Mouse (Mus musculus) ES-E14 (cell line): ENCODE measurements around the gene Smim20. TPM values are rescaled to one million over a fixed set of nuclear protein-coding genes. Genes with fewer than 3 reads are reported as not detected.
A peak's percentile ranks its signal among the peaks of the same experiment; 100 is the strongest.

Experiments used
- DNase-seq: peaks from one replicate; pipeline ENCODE4 v3.0.0-alpha.2; 2013; ENCODE audit warnings: low read depth, low spot score
- H3K27ac ChIP-seq: 2 replicates; pipeline ENCODE4 v1.5.1; 2012; ENCODE audit warnings: low read depth, mild to moderate bottlenecking, low read length, moderate library complexity, mixed read lengths; ENCODE audit not compliant: poor library complexity, insufficient read depth, severe bottlenecking
- H3K36me3 ChIP-seq: 2 replicates; pipeline ENCODE4 v1.6.1; 2012; ENCODE audit warnings: mild to moderate bottlenecking, low read length, moderate library complexity, mixed read lengths; ENCODE audit not compliant: control insufficient read depth, poor library complexity, insufficient read depth, severe bottlenecking
- H3K4me1 ChIP-seq, 2 experiments: fragments of 150-350 bp in 1 of 2; sonication (generic) in 1 of 2; 2 replicates each; pipeline ENCODE4 v1.6.1; 2012; ENCODE audit warnings: low read length in 2 of 2, mild to moderate bottlenecking in 1 of 2, mixed read lengths in 1 of 2; ENCODE audit not compliant: control insufficient read depth in 2 of 2, insufficient read depth in 2 of 2, poor library complexity in 1 of 2
- H3K4me3 ChIP-seq, 2 experiments: fragments of 150-350 bp in 1 of 2; sonication (generic) in 1 of 2; 2 replicates each; pipeline ENCODE4 v1.5.1; 2012; ENCODE audit warnings: low read length in 2 of 2, low read depth in 1 of 2, mild to moderate bottlenecking in 1 of 2, mixed read lengths in 1 of 2; ENCODE audit not compliant: insufficient read depth in 1 of 2, poor library complexity in 1 of 2, severe bottlenecking in 1 of 2
- H3K9ac ChIP-seq: 2 replicates; pipeline ENCODE4 v1.6.1; 2012; ENCODE audit warnings: low read depth, mild to moderate bottlenecking, low read length, mixed read lengths; ENCODE audit not compliant: poor library complexity, insufficient read depth, severe bottlenecking
- H3K9me3 ChIP-seq: fragments of 150-350 bp; sonication (generic); 2 replicates; pipeline ENCODE4 v1.6.1; 2012; ENCODE audit warnings: low read depth, mild to moderate bottlenecking, low read length; ENCODE audit not compliant: control insufficient read depth, insufficient read depth
- CHD2 ChIP-seq: IDR thresholded peaks from 2 replicates; pipeline ENCODE4 v1.6.1; 2014; ENCODE audit warnings: mild to moderate bottlenecking, low read depth, low read length, inconsistent platforms
- HCFC1 ChIP-seq: IDR thresholded peaks from 2 replicates; pipeline ENCODE4 v1.6.1; 2012; ENCODE audit warnings: low read length, inconsistent platforms, borderline replicate concordance; ENCODE audit not compliant: insufficient read depth
- MAFK ChIP-seq: IDR thresholded peaks from 2 replicates; pipeline ENCODE4 v1.6.1; 2014; ENCODE audit warnings: mild to moderate bottlenecking, low read depth, low read length, inconsistent platforms; ENCODE audit not compliant: insufficient read depth
- ZC3H11A ChIP-seq: IDR thresholded peaks from 2 replicates; pipeline ENCODE4 v1.6.1; 2012; ENCODE audit warnings: low read depth, mild to moderate bottlenecking, inconsistent platforms, low read length, borderline replicate concordance
- ZNF384 ChIP-seq: IDR thresholded peaks from 2 replicates; pipeline ENCODE4 v1.6.1; 2012; ENCODE audit warnings: low read depth, low read length, inconsistent platforms
- in situ Hi-C, 2 experiments: fragments of 600-800 bp; cut with MboI; formaldehyde crosslinking; loops; one replicate each; pipeline ENCODE4 v1.15.1; 2025; ENCODE audit warnings: low sequenced_read_pairs in 2 of 2, inconsistent platforms in 1 of 2; ENCODE audit not compliant: unreplicated experiment in 2 of 2
- total RNA-seq: library from RNA; depleted of rRNA; stranded (reverse); fragments of 300-350 nt; gene quantifications from 2 replicates; pipeline ENCODE4 v1.2.3, GENCODE M21; 2012

Gene Smim20
- total RNA-seq, 1 experiment: 36.1 TPM

DNA sequence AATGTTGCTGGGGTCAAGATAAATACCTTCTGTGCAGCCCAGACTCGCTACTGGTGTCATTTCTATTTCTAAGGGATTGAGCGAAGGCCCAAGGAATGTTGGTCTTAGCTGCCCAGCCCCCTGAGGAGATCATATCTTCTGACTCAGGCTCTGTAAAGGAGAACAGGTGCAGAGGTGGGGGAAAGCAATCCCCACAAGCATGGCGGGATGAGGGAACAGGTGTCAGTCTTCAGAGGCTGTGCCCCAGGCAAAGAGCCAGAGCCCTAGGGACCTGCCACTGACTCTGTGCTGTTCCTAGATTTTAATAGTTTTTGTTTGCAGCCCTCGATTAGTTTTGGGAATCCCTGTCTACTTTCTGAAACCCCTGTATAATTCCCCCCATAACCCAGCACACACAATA lies 702 bp upstream of the Smim20 start:
- Histone ChIP-seq H3K36me3 (peaks cover 2% of the 10 kb centered on the region; the same call in 1 of the 2 replicates), H3K4me1 (peaks cover 3 to 7% of the 10 kb centered on the region in 2 experiments; a peak in 2 of 4 replicates), H3K27ac (no peak overlapping the region), H3K9me3 (no peaks in the 10 kb centered on the region), H3K9ac (no peak overlapping the region; the same call in 1 of the 2 replicates), H3K4me3 (peak overlapping the region; percentile 26 to 42; a peak in 2 of 4 replicates)
- TF ChIP-seq ZC3H11A: no peak
- no peak for TF ChIP-seq ZNF384
- no peak for TF ChIP-seq CHD2
- TF ChIP-seq HCFC1: no peak
- TF ChIP-seq MAFK: no peak
- no peak for DNase-seq
- in situ Hi-C loops: no loop called here

DNA sequence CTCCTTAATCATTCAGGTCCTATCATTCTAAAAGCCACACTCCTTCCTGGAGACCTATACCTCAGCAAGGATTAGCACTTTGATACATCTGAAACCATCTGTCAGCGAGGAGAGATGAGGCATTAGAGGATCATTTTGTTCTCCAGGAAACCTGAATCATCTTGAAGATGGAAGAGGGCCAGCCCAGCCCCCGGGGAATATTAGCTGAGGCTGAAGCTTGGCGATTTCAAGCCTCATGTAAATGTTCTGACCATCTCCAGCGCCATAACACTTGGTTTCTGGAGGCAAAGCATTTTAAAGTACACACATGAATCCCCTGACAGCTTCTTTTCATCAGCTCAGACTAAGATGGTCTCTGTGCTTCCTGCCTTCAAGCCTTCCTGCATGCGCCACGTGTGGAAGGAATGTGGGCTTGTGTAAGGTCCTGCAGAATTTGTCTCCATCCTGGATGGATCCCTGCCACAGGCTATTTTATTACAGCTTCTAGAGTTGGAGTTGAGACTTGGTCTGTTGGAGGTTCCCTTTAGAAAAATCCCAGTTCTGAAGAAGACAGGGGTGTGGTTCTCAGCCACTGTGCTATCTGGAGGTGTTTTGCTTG lies 1.3 kb downstream of the Smim20 start:
- TF ChIP-seq ZC3H11A (no peak), ZNF384 (no peak), MAFK (no peak), CHD2 (no peak), HCFC1 (no peak)
- peak overlapping the region; percentile 24; the same call in 1 of the 2 replicates for H3K9ac ChIP-seq
- H3K9me3 ChIP-seq: no peaks in the 10 kb centered on the region
- H3K4me1 ChIP-seq: peaks cover 3 to 7% of the 10 kb centered on the region in 2 experiments; a peak in 2 of 4 replicates
- in situ Hi-C loops: no loop called here
- H3K27ac ChIP-seq: no peak overlapping the region
- DNase-seq: no peak
- peak overlapping the region in 1 of 2 experiments; percentile 82; a peak in 2 of 4 replicates for H3K4me3 ChIP-seq
- H3K36me3 ChIP-seq: peaks cover 4% of the 10 kb centered on the region; the same call in 1 of the 2 replicates

DNA sequence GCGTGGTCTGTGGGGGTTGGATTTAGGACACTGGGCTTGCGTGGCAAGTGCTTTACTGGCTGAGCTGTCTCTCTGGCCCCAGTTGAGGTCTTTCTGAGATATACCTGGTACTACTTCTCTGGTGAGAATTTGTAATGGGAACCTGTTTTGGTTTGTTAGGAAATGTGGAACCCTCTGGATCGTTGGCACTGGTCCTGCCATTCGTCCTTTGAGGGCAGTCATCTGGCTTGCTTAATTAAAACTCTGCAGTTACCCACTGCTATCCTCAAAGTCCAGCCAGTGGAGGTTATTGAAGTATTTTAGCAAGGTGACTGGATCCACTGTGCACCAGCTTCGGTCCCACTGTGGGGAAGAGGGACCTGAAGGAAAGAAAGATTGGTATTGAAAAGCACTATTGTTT lies 2.9 kb downstream of the Smim20 start:
- Histone ChIP-seq H3K9me3 (no peaks in the 10 kb centered on the region), H3K4me1 (peaks cover 3 to 7% of the 10 kb centered on the region in 2 experiments; a peak in 2 of 4 replicates), H3K4me3 (no peak overlapping the region), H3K9ac (no peak overlapping the region), H3K27ac (no peak overlapping the region), H3K36me3 (peaks cover 9% of the 10 kb centered on the region; the same call in 1 of the 2 replicates)
- TF ChIP-seq MAFK (no peak), ZNF384 (no peak), ZC3H11A (no peak), HCFC1 (no peak), CHD2 (no peak)
- no peak for DNase-seq
- in situ Hi-C loops: no loop called here

DNA sequence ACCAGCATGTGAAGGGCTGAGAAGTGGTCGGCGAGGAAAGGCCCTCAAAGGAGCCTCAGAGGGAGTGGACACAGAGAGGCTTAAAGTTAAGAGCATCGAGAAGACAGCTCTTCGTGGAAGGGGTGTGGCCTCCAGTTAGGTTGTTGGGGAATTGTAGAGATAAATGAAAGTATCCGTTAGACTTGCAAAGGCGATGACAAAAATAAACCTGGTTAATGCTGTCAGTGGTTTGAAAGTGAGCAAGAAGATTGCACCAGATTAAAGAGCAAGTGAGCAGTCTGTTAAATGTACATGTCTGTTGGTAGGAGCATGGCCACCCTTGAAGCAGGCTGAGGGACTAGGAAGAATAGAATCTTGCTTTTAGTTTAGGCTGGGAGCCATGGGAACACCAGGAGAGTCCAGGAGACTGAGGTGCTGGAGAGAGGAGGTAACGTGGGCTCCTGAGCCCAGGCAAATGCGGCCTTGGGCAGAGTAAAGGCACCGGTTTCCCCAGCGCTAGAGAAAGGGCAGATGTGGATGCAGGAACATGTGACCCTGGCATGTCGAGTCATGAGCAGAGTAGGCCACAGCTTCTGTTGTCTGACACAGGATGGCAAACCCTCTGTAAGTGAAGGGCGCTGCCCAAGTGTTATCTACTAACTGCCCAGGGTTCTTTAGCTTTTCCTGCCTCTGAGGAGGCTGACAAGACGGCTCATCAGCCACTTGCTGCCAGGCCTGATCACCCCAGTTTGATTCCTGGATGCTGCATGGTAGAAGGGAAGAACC lies 4.2 kb downstream of the Smim20 start:
- Histone ChIP-seq H3K9ac (no peak overlapping the region), H3K4me3 (no peak overlapping the region), H3K9me3 (no peaks in the 10 kb centered on the region), H3K4me1 (peaks cover 2 to 7% of the 10 kb centered on the region in 2 experiments; a peak in 2 of 4 replicates), H3K36me3 (peaks cover 9% of the 10 kb centered on the region; the same call in 1 of the 2 replicates), H3K27ac (no peak overlapping the region)
- DNase-seq: no peak
- in situ Hi-C loops: no loop called here
- no peak for TF ChIP-seq CHD2
- no peak for TF ChIP-seq ZC3H11A
- TF ChIP-seq MAFK: no peak
- TF ChIP-seq ZNF384: no peak
- no peak for TF ChIP-seq HCFC1
